Mouse (Mus musculus) olfactory bulb, adult 2 months (tissue): ENCODE data around the gene Vmn2r89.
"Not testable (repeated sequence)": the region's sequence is repeated elsewhere in the genome, so short reads cannot be mapped to it uniquely, and the experiment has no call there.

ENCODE experiments used
- CTCF ChIP-seq: fragments of 200-500 bp; IDR thresholded peaks from 2 replicates; pipeline ENCODE4 v1.5.1; 2012; ENCODE audit warnings: low read depth, mild to moderate bottlenecking, low read length, moderate library complexity; ENCODE audit not compliant: insufficient read depth
- POLR2A ChIP-seq: fragments of 200-500 bp; IDR thresholded peaks from 2 replicates; pipeline ENCODE4 v1.6.1; 2012; ENCODE audit warnings: mild to moderate bottlenecking, low read depth, low read length, moderate library complexity; ENCODE audit not compliant: insufficient read depth

DNA sequence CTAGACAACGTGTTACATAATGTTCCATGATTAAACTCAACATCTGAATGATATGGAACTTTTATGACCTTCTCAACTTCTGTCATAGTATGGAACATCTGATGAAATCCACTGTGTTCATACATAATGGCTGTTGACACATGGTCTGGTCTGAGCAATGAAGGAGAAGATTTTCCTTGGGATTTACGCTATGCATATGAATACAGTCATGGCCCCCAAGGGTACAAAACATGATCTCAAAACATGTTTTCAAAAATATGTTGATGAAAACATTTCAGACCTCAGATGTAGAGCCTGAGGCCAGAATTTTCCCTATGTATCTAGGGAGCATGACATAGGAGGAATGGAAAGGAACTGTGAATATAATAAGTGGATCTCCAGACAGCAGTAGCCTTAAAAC lies at the start of gene Vmn2r89:
- not testable (repeated sequence) for TF ChIP-seq POLR2A, CTCF
